Mouse (Mus musculus): Measurements from ENCODE around the gene Taf8. TPM values are rescaled to one million over a fixed set of nuclear protein-coding genes. Genes with fewer than 3 reads are reported as not detected.

Gene Taf8
- 17.4 and 17.9 TPM in 2 replicates for total RNA-seq (2014; rRNA removed)
- polyA plus RNA-seq (2015; fragmentation: Nextera tagmentation; extraction: Ambion mirVana): 8.8 and 10.8 TPM in 2 replicates

GRCm38 (mm10) chr17:47501946-47502706 is at the start of gene Taf8:
Gene Taf8 (minus strand): TSS chr17:47502292.
- peak; percentile 99 for ATAC-seq
- H3K27me3 ChIP-seq (ENCODE audit: insufficient read depth, low read length): no peaks in the 10 kb centered on the region
- DNase-seq: peak; percentile 96
- WGBS: 2% methylated on average over 40 of the region's 40 CpGs
- TF ChIP-seq CTCF (IDR thresholded peaks at IDR 0.05; ENCODE audit: low read depth): no peak
- H3K9ac ChIP-seq: peak within 1 kb of the TSS; percentile 79
- peaks cover 18% of the 10 kb centered on the region for H3K36me3 ChIP-seq (ENCODE audit: insufficient read depth)
- H3K9me3 ChIP-seq (ENCODE audit: low read length): no peaks in the 10 kb centered on the region
- peaks cover 11% of the 10 kb centered on the region for H3K4me1 ChIP-seq (ENCODE audit: insufficient read depth)
- H3K4me3 ChIP-seq (ENCODE audit: low read depth, low read length): peak within 1 kb of the TSS; percentile 64
- H3K27ac ChIP-seq (ENCODE audit: low read depth, low read length): peak within 1 kb of the TSS; percentile 80
- H3K4me2 ChIP-seq (ENCODE audit: low read depth): peak within 1 kb of the TSS; percentile 83

GRCm38 (mm10) chr17:47551049-47551448 is 49.0 kb upstream of the Taf8 start:
- no peak overlapping the region for H3K4me2 ChIP-seq (ENCODE audit: low read depth)
- no peak overlapping the region for H3K9ac ChIP-seq

GRCm38 (mm10) chr17:47545861-47546331 is 43.8 kb upstream of the Taf8 start:
- H3K36me3 ChIP-seq (ENCODE audit: insufficient read depth): no peaks in the 10 kb centered on the region
- H3K27me3 ChIP-seq (ENCODE audit: insufficient read depth, low read length): no peaks in the 10 kb centered on the region
- no peaks in the 10 kb centered on the region for H3K9me3 ChIP-seq (ENCODE audit: low read length)
- TF ChIP-seq CTCF (IDR thresholded peaks at IDR 0.05; ENCODE audit: low read depth): no peak
- DNase-seq (peak; percentile 51), ATAC-seq (peak; percentile 66)
- H3K4me2 ChIP-seq (ENCODE audit: low read depth): peak overlapping the region; percentile 10; the same call in 1 of the 2 replicates
- no peaks in the 10 kb centered on the region for H3K4me1 ChIP-seq (ENCODE audit: insufficient read depth)
- WGBS: 62% methylated on average over 17 of the region's 17 CpGs
- 0 out of 2 replicates have a peak overlapping the region, but pooled peaks have one; percentile 35 for H3K27ac ChIP-seq (ENCODE audit: low read depth, low read length)
- H3K4me3 ChIP-seq (ENCODE audit: low read depth, low read length): no peak overlapping the region
- no peak overlapping the region for H3K9ac ChIP-seq

More at GRCm38 (mm10) chr17:47551049-47551448, 49.0 kb upstream of the Taf8 start:
- TF ChIP-seq CTCF (IDR thresholded peaks at IDR 0.05; ENCODE audit: low read depth): no peak
- ATAC-seq (no peak), DNase-seq (no peak)
- H3K36me3 ChIP-seq (ENCODE audit: insufficient read depth): no peaks in the 10 kb centered on the region
- 55% methylated on average over 7 of the region's 7 CpGs for WGBS
- H3K27ac ChIP-seq (ENCODE audit: low read depth, low read length): no peak overlapping the region
- no peaks in the 10 kb centered on the region for H3K9me3 ChIP-seq (ENCODE audit: low read length)
- no peak overlapping the region for H3K4me3 ChIP-seq (ENCODE audit: low read depth, low read length)
- no peaks in the 10 kb centered on the region for H3K4me1 ChIP-seq (ENCODE audit: insufficient read depth)
- no peaks in the 10 kb centered on the region for H3K27me3 ChIP-seq (ENCODE audit: insufficient read depth, low read length)

GRCm38 (mm10) chr17:47545154-47545553 is 43.1 kb upstream of the Taf8 start:
- TF ChIP-seq CTCF (IDR thresholded peaks at IDR 0.05; ENCODE audit: low read depth): no peak
- Histone ChIP-seq H3K4me2 (ENCODE audit: low read depth) (no peak overlapping the region), H3K9ac (no peak overlapping the region), H3K27ac (ENCODE audit: low read depth, low read length) (no peak overlapping the region), H3K4me1 (ENCODE audit: insufficient read depth) (no peaks in the 10 kb centered on the region), H3K4me3 (ENCODE audit: low read depth, low read length) (no peak overlapping the region), H3K36me3 (ENCODE audit: insufficient read depth) (no peaks in the 10 kb centered on the region), H3K9me3 (ENCODE audit: low read length) (no peaks in the 10 kb centered on the region), H3K27me3 (ENCODE audit: insufficient read depth, low read length) (no peaks in the 10 kb centered on the region)
- DNase-seq (no peak), ATAC-seq (no peak)
- WGBS: 92% methylated on average over 12 of the region's 12 CpGs

GRCm38 (mm10) chr17:47543051-47543650 is 41.1 kb upstream of the Taf8 start:
- DNase-seq: no peak
- no peak overlapping the region for H3K4me2 ChIP-seq (ENCODE audit: low read depth)
- no peaks in the 10 kb centered on the region for H3K4me1 ChIP-seq (ENCODE audit: insufficient read depth)
- no peaks in the 10 kb centered on the region for H3K36me3 ChIP-seq (ENCODE audit: insufficient read depth)
- H3K27me3 ChIP-seq (ENCODE audit: insufficient read depth, low read length): no peaks in the 10 kb centered on the region
- WGBS: 76% methylated on average over 7 of the region's 7 CpGs
- TF ChIP-seq CTCF (IDR thresholded peaks at IDR 0.05; ENCODE audit: low read depth): no peak
- H3K27ac ChIP-seq (ENCODE audit: low read depth, low read length): no peak overlapping the region
- H3K4me3 ChIP-seq (ENCODE audit: low read depth, low read length): no peak overlapping the region
- H3K9ac ChIP-seq: no peak overlapping the region
- no peaks in the 10 kb centered on the region for H3K9me3 ChIP-seq (ENCODE audit: low read length)
- ATAC-seq: no peak

GRCm38 (mm10) chr17:47542061-47542460 is 40.0 kb upstream of the Taf8 start:
- H3K4me2 ChIP-seq (ENCODE audit: low read depth): no peak overlapping the region
- 81% methylated on average over 5 of the region's 5 CpGs for WGBS
- no peak overlapping the region for H3K9ac ChIP-seq
- DNase-seq: no peak
- H3K36me3 ChIP-seq (ENCODE audit: insufficient read depth): no peaks in the 10 kb centered on the region
- no peak for ATAC-seq
- no peaks in the 10 kb centered on the region for H3K27me3 ChIP-seq (ENCODE audit: insufficient read depth, low read length)
- no peak overlapping the region for H3K27ac ChIP-seq (ENCODE audit: low read depth, low read length)
- H3K9me3 ChIP-seq (ENCODE audit: low read length): no peaks in the 10 kb centered on the region
- no peak for TF ChIP-seq CTCF (IDR thresholded peaks at IDR 0.05; ENCODE audit: low read depth)
- no peak overlapping the region for H3K4me3 ChIP-seq (ENCODE audit: low read depth, low read length)
- no peaks in the 10 kb centered on the region for H3K4me1 ChIP-seq (ENCODE audit: insufficient read depth)

- WGBS: 94% methylated on average over 4 of the region's 4 CpGs
Observed at GRCm38 (mm10) chr17:47539128-47539527, 37.0 kb upstream of the Taf8 start.

More at GRCm38 (mm10) chr17:47539128-47539527, 37.0 kb upstream of the Taf8 start:
- DNase-seq (no peak), ATAC-seq (no peak)
- H3K4me1 ChIP-seq (ENCODE audit: insufficient read depth): no peaks in the 10 kb centered on the region
- no peak overlapping the region for H3K4me2 ChIP-seq (ENCODE audit: low read depth)
- no peaks in the 10 kb centered on the region for H3K27me3 ChIP-seq (ENCODE audit: insufficient read depth, low read length)
- no peaks in the 10 kb centered on the region for H3K9me3 ChIP-seq (ENCODE audit: low read length)
- no peak overlapping the region for H3K27ac ChIP-seq (ENCODE audit: low read depth, low read length)
- H3K36me3 ChIP-seq (ENCODE audit: insufficient read depth): no peaks in the 10 kb centered on the region
- no peak for TF ChIP-seq CTCF (IDR thresholded peaks at IDR 0.05; ENCODE audit: low read depth)
- H3K4me3 ChIP-seq (ENCODE audit: low read depth, low read length): no peak overlapping the region
- no peak overlapping the region for H3K9ac ChIP-seq
